24 mouse cellular contexts compared by ENCODE assay signal in the genomic region with DNA sequence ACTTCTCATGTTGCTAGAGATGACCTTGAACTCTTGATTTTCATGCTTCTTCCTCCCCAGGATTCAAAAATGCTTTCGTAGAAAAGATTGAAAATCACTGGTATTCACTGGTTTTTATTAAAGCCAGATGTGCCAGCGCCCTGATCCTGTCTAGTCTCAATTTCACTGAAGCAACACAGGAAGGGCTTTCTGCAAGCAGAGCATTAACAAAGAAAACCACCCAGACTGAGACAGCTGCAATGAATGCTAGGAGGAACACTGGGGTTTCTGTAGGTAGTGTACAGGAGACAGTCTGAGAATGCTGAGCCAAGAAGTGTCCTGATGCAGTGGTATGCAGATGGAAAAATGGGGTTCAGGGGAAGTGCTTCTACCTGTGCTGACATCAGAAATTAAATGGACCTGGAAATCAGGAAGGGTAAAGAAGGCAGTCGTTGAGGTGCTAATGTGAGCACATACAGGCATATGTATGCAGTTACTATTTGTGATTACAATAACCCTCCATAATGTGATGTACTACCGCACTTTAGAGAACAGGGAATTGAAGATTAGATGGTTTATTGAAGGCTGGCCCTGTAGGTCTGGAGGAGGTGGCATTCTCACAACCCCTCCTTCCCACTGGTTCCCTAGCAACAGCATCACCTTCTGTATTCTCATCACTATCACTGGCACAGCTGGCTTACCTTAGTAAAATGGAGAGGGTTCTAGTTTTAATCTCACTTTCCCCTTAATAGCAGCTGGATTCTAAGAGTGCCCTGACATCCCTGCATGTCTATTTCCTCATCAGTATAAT.
DNase-seq lines count a peak whose midpoint lies in the region; ATAC-seq and TF ChIP-seq lines count a peak whose summit lies in the region.
"Had no signal": no experiment of that assay in that cellular context is flagged by ENCODE, and none has a peak within 500 bp of the region (broad histone marks: within the 10 kb centered on the region; RNA-seq: fewer than 3 reads in every experiment).

No protein-coding gene starts in this region.

- no peak for TF ChIP-seq POLR2A in heart, adult 2 months (IDR thresholded peaks at IDR 0.05; ENCODE audit: insufficient read depth, low read depth, low read length)

- no peaks in the 10 kb centered on the region; the same call in 1 of the 2 replicates for H3K4me1 ChIP-seq in heart, adult 2 months (ENCODE audit: control insufficient read depth, insufficient read depth, low read length)
- no peaks in the 10 kb centered on the region for H3K4me1 ChIP-seq in midbrain, embryonic 15.5 days
- H3K4me1 ChIP-seq in midbrain, embryonic 13.5 days (replicated peaks), result no peaks in the 10 kb centered on the region
- 0 out of 2 replicates have a peak, but pooled peaks cover 4% of the 10 kb centered on the region for H3K4me1 ChIP-seq in embryonic facial prominence, embryonic 12.5 days
- H3K4me1 ChIP-seq: forebrain, embryonic 10.5 days; limb, embryonic 13.5 days had no signal

- H3K36me3 ChIP-seq in heart, adult 2 months (ENCODE audit: control insufficient read depth, insufficient read depth, low read length), result no peaks in the 10 kb centered on the region
- H3K36me3 ChIP-seq in midbrain, embryonic 15.5 days (replicated peaks), result no peaks in the 10 kb centered on the region
- H3K36me3 ChIP-seq in midbrain, embryonic 13.5 days, result no peaks in the 10 kb centered on the region
- H3K36me3 ChIP-seq in embryonic facial prominence, embryonic 12.5 days, result no peaks in the 10 kb centered on the region
- H3K36me3 ChIP-seq: forebrain, embryonic 10.5 days; heart, embryonic 15.5 days; limb, embryonic 13.5 days; liver, embryonic 12.5 days had no signal

- no peaks in the 10 kb centered on the region for H3K79me2 ChIP-seq in heart, adult 2 months (replicated peaks; ENCODE audit: control insufficient read depth, insufficient read depth, low read length)

- TF ChIP-seq EP300 in heart, adult 2 months (IDR thresholded peaks at IDR 0.05; ENCODE audit: insufficient read depth, low read depth, low read length), result no peak

- DNase-seq in heart, adult 11 months, result peak; percentile 61
- DNase-seq in heart, adult 2 months, result no peak
- DNase-seq in ovary, postnatal 14 days (ENCODE audit: low spot score), result no peak
- DNase-seq in spleen, postnatal 10 days (ENCODE audit: low spot score in 2 of 2), result no peak
- DNase-seq: adrenal gland, postnatal 14 days; cerebellum, adult 8-10 months; cerebellum, postnatal 36 days; gastrocnemius, postnatal 36 days; heart, postnatal 4 days; kidney, adult 2 months; layer of hippocampus, adult 9-11 months; lung, adult 18-20 months; lung, postnatal 10 days; midbrain, embryonic 14.5 days had no signal

- no peaks in the 10 kb centered on the region for H3K27me3 ChIP-seq in heart, adult 2 months (ENCODE audit: control insufficient read depth, insufficient read depth, low read length)
- H3K27me3 ChIP-seq in midbrain, embryonic 15.5 days (replicated peaks), result no peaks in the 10 kb centered on the region
- no peaks in the 10 kb centered on the region for H3K27me3 ChIP-seq in midbrain, embryonic 13.5 days
- no peaks in the 10 kb centered on the region for H3K27me3 ChIP-seq in embryonic facial prominence, embryonic 12.5 days
- H3K27me3 ChIP-seq: heart, embryonic 15.5 days; limb, embryonic 13.5 days; liver, embryonic 12.5 days had no signal

- no peak overlapping the region for H3K4me2 ChIP-seq in midbrain, embryonic 15.5 days
- H3K4me2 ChIP-seq in midbrain, embryonic 13.5 days (replicated peaks), result no peak overlapping the region
- H3K4me2 ChIP-seq in embryonic facial prominence, embryonic 12.5 days (replicated peaks), result no peak overlapping the region
- H3K4me2 ChIP-seq: heart, embryonic 15.5 days; limb, embryonic 13.5 days; liver, embryonic 12.5 days had no signal

- H3K4me3 ChIP-seq in heart, adult 2 months, result no peak overlapping the region
- no peak overlapping the region for H3K4me3 ChIP-seq in midbrain, embryonic 15.5 days
- no peak overlapping the region for H3K4me3 ChIP-seq in midbrain, embryonic 13.5 days (replicated peaks)
- H3K4me3 ChIP-seq in embryonic facial prominence, embryonic 12.5 days, result no peak overlapping the region
- H3K4me3 ChIP-seq: forebrain, embryonic 10.5 days; heart, embryonic 15.5 days; limb, embryonic 13.5 days; liver, embryonic 12.5 days had no signal

- peak; percentile 60; the same call in 1 of the 2 replicates for ATAC-seq in midbrain, embryonic 15.5 days (replicated peaks)
- ATAC-seq in midbrain, embryonic 13.5 days, result no peak
- ATAC-seq in embryonic facial prominence, embryonic 12.5 days (ENCODE audit: insufficient number of reproducible peaks, insufficient read depth, low FRiP score, low TSS enrichment), result peak; percentile 79; the same call in 1 of the 2 replicates
- ATAC-seq: CD4-positive, CD25-positive, alpha-beta regulatory T cell, adult 4 months; inflammation-experienced regulatory T-cells, adult 6 months; liver, embryonic 12.5 days had no signal

- TF ChIP-seq CTCF in heart, adult 2 months (IDR thresholded peaks at IDR 0.05), result no peak

- WGBS in heart, adult 2 months, result 75% methylated on average over 4 of the region's 4 CpGs
- WGBS in midbrain, embryonic 15.5 days, result 79% methylated on average over 4 of the region's 4 CpGs
- 83% methylated on average over 4 of the region's 4 CpGs for WGBS in midbrain, embryonic 13.5 days
- 31% methylated on average over 4 of the region's 4 CpGs for WGBS in embryonic facial prominence, embryonic 12.5 days

- no peak overlapping the region for H3K27ac ChIP-seq in heart, adult 2 months
- H3K27ac ChIP-seq in midbrain, embryonic 15.5 days, result no peak overlapping the region
- H3K27ac ChIP-seq in midbrain, embryonic 13.5 days, result no peak overlapping the region
- H3K27ac ChIP-seq in embryonic facial prominence, embryonic 12.5 days, result peak overlapping the region; percentile 52; the same call in 1 of the 2 replicates
- H3K27ac ChIP-seq: forebrain, embryonic 10.5 days; heart, embryonic 15.5 days; kidney, postnatal 0 days; limb, embryonic 13.5 days; liver, embryonic 12.5 days had no signal

- H3K9me3 ChIP-seq in midbrain, embryonic 15.5 days, result no peaks in the 10 kb centered on the region
- no peaks in the 10 kb centered on the region for H3K9me3 ChIP-seq in midbrain, embryonic 13.5 days
- H3K9me3 ChIP-seq in embryonic facial prominence, embryonic 12.5 days, result no peaks in the 10 kb centered on the region
- H3K9me3 ChIP-seq: forebrain, embryonic 10.5 days; heart, embryonic 15.5 days; limb, embryonic 13.5 days; liver, embryonic 12.5 days had no signal

- no peak overlapping the region for H3K9ac ChIP-seq in heart, adult 2 months (ENCODE audit: low read depth, low read length)
- H3K9ac ChIP-seq in midbrain, embryonic 15.5 days, result no peak overlapping the region
- no peak overlapping the region for H3K9ac ChIP-seq in midbrain, embryonic 13.5 days (replicated peaks)
- no peak overlapping the region for H3K9ac ChIP-seq in embryonic facial prominence, embryonic 12.5 days
- H3K9ac ChIP-seq: heart, embryonic 15.5 days; limb, embryonic 13.5 days; liver, embryonic 12.5 days had no signal

- intact Hi-C loops in heart, adult 2 months (cut with DNase I), result no loop called here
